Mouse (Mus musculus) heart, embryonic 12.5 days (tissue): ENCODE results near the gene Wbp2. TPM values are rescaled to one million over a fixed set of nuclear protein-coding genes. Genes with fewer than 3 reads are reported as not detected.
A peak's percentile ranks its signal among the peaks of the same experiment; 100 is the strongest.
"Not testable (repeated sequence)": the region's sequence is repeated elsewhere in the genome, so short reads cannot be mapped to it uniquely, and the experiment has no call there.

Experiments
- ATAC-seq: fragments of 200-750 bp; cut with Nextera tagmentation; 2 replicates; pipeline ENCODE4 v1.8.0; 2017; ENCODE audit warnings: moderate TSS enrichment, moderate library complexity; ENCODE audit not compliant: insufficient number of reproducible peaks, low FRiP score
- H3K27ac ChIP-seq: fragments of 300-500 bp; sonication (generic); 2 replicates; pipeline ENCODE4 v1.5.1; 2016; ENCODE audit warnings: mild to moderate bottlenecking, moderate library complexity; ENCODE audit not compliant: poor library complexity, severe bottlenecking
- H3K27me3 ChIP-seq: fragments of 300-500 bp; sonication (generic); replicated peaks from 2 replicates; pipeline ENCODE4 v1.6.1; 2016; ENCODE audit warnings: mild to moderate bottlenecking, moderate library complexity
- H3K36me3 ChIP-seq: fragments of 300-500 bp; sonication (generic); 2 replicates; pipeline ENCODE4 v1.6.1; 2016; ENCODE audit warnings: mild to moderate bottlenecking, moderate library complexity
- H3K4me1 ChIP-seq: fragments of 300-500 bp; sonication (generic); replicated peaks from 2 replicates; pipeline ENCODE4 v1.6.1; 2016; ENCODE audit warnings: mild to moderate bottlenecking
- H3K4me2 ChIP-seq: fragments of 300-500 bp; sonication (generic); 2 replicates; pipeline ENCODE4 v1.6.1; 2016; ENCODE audit warnings: mild to moderate bottlenecking, moderate library complexity
- H3K4me3 ChIP-seq: fragments of 300-500 bp; sonication (generic); 2 replicates; pipeline ENCODE4 v1.5.1; 2016; ENCODE audit warnings: mild to moderate bottlenecking
- H3K9ac ChIP-seq: fragments of 300-500 bp; sonication (generic); 2 replicates; pipeline ENCODE4 v1.6.1; 2016; ENCODE audit warnings: mild to moderate bottlenecking, moderate library complexity
- H3K9me3 ChIP-seq: fragments of 300-500 bp; sonication (generic); replicated peaks from 2 replicates; pipeline ENCODE4 v1.6.1; 2016; ENCODE audit warnings: mild to moderate bottlenecking, moderate library complexity
- WGBS: fragments of 180-500 bp; shearing (Covaris S2); methylation state at CpG from one replicate; pipeline ENCODE4 v1.1.7; 2016; 5-methylcytosine and 5-hydroxymethylcytosine counted together
- polyA plus RNA-seq: library from polyadenylated mRNA; unstranded; fragments of >200 nt; fragmentation: Nextera tagmentation; extraction: Ambion mirVana; gene quantifications from 2 replicates; pipeline ENCODE4 v1.2.1, GENCODE M21; 2016

The Wbp2 gene
- polyA plus RNA-seq, 1 experiment from 2014 or later: 137 TPM

DNA sequence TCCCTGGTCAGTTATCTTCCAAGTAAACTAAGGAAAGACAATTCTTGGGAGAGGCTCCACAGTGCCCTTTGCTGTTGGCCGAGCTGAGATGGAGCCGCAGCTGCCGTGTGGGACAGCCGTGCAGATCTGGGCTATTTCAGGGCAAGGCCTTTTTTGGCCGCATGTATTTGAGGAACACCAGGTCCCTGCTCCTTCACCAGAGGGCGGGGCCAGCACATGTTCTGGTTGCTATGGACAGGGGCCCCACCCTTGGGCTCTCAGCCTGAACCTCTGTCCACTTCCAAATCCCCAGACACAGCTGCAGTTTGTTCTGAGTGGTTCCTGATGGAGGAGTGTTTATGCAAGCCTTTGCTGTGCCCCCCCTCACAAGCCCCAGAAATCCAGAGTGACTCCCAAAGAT, 13.6 kb upstream of the Wbp2 start:
- Histone ChIP-seq H3K36me3 (peaks cover 1% of the 10 kb centered on the region), H3K4me1 (peaks cover 67% of the 10 kb centered on the region), H3K4me2 (no peak overlapping the region), H3K27ac (peak overlapping the region; percentile 94), H3K27me3 (no peaks in the 10 kb centered on the region), H3K9ac (no peak overlapping the region), H3K9me3 (peaks cover 6% of the 10 kb centered on the region), H3K4me3 (no peak overlapping the region)
- ATAC-seq: no peak
- 38% methylated on average over 6 of the region's 6 CpGs for WGBS

DNA sequence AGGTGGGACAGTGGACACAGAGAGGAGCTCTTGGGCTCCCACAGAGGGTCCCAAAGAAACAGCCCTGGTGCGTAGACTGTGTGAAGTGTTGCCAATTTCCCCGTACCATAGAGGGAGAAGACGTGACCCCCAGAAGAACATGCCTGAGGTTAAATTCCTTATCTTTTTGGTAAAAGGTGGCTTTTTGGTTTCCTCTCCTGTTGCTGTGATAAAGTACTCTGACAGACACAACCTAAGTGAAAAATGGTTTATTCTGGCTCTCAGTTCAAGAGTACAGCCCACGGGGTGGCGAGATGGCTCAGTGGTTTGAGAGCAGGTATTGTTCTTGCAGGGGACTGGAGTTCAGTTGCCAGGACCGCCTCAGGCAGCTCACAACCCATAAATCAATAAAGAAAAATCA, 12.7 kb upstream of the Wbp2 start:
- Histone ChIP-seq H3K4me2 (no peak overlapping the region), H3K4me3 (no peak overlapping the region), H3K9me3 (peaks cover 6% of the 10 kb centered on the region), H3K27ac (peak overlapping the region; percentile 94), H3K9ac (no peak overlapping the region), H3K36me3 (no peaks in the 10 kb centered on the region), H3K27me3 (no peaks in the 10 kb centered on the region), H3K4me1 (peaks cover 63% of the 10 kb centered on the region)
- 72% methylated on average over 6 of the region's 6 CpGs for WGBS
- ATAC-seq: no peak

DNA sequence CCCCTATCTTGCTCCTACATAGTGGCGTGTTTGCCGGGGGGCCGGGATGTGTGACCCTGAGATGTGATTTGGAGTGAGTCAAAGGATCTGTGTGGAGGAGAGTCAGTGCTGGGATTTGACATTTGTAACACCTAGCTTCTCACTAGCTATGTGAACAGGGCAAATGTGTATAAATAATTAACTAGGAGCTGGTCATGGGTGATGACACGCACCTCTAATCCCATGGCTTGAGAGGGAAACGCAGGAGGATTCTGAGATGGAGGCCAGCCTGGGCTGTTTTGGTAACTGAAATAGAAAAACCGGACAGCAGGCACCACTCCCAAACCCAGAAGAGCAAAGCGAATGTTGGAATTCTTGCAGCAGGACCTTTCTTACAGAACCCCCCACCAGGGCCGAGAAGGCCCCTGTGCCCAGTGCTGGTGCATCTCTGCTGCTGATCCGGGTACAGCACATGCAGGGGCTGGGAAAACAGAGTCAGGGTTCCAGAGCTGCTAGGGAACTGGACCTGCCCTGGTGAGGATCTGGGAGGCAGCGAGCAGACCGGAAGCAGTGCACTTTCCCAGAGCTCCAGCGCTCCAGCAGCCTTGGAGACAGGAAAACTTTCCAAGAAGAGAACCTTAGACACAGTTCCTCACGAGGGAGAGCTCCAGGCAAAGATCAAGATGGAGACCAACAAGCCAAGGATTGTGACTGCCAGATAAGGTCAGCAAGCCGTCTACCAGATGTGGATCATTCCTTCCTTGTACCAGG, 12.1 kb upstream of the Wbp2 start:
- peak overlapping the region; percentile 94 for H3K27ac ChIP-seq
- H3K27me3 ChIP-seq: no peaks in the 10 kb centered on the region
- 59% methylated on average over 14 of the region's 14 CpGs for WGBS
- H3K9ac ChIP-seq: peak overlapping the region; percentile 12
- no peak for ATAC-seq
- peaks cover 61% of the 10 kb centered on the region for H3K4me1 ChIP-seq
- peaks cover 6% of the 10 kb centered on the region for H3K9me3 ChIP-seq
- H3K4me2 ChIP-seq: no peak overlapping the region
- H3K36me3 ChIP-seq: no peaks in the 10 kb centered on the region
- H3K4me3 ChIP-seq: no peak overlapping the region

DNA sequence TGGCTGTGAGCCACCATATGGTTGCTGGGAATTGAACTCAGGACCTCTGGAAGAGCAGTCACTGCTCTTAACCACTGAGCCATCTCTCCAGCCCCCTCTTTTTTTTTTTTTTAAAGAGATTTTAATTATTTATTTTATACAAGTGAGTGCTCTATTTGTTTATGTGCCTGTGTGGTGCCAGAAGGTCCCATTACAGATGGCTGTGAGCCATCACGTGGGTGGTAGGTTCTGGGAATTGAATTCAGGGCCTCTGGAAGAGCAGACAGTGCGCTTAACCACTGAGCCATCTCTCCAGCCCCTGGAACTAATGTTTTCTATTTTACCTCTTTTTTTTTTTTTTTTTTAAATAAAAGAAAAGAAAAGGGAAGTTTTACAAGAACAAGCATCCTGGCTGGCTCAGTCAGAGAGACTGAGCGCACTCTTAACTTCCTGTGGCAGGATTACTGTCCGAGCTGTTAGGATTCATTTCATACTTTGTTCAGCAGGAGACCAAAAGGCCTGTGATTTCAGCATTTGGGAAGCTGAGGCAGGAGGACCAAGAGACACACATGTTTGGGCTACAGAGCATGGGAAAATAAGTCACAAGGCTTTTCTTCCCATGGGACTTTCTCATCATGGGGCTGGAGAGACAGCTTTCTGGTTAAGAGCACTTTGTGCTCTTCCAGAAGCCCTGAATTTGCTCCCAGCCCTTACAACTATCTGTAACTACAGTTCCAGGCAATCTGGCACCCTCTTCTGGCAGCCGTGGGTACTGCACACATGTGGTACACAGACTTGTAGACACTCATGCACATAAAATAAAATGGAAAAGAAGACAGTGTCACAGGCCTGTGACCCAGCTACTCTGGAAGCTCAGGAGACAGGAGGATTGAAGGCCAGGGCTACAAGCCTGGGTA, 9.7 kb upstream of the Wbp2 start:
- H3K4me2 ChIP-seq: no peak overlapping the region
- 84% methylated on average over 5 of the region's 5 CpGs for WGBS
- no peaks in the 10 kb centered on the region for H3K36me3 ChIP-seq
- no peak overlapping the region for H3K4me3 ChIP-seq
- no peaks in the 10 kb centered on the region for H3K27me3 ChIP-seq
- no peak overlapping the region for H3K9ac ChIP-seq
- no peak overlapping the region for H3K27ac ChIP-seq
- peaks cover 42% of the 10 kb centered on the region for H3K4me1 ChIP-seq
- H3K9me3 ChIP-seq: peaks cover 6% of the 10 kb centered on the region
- ATAC-seq: no peak

DNA sequence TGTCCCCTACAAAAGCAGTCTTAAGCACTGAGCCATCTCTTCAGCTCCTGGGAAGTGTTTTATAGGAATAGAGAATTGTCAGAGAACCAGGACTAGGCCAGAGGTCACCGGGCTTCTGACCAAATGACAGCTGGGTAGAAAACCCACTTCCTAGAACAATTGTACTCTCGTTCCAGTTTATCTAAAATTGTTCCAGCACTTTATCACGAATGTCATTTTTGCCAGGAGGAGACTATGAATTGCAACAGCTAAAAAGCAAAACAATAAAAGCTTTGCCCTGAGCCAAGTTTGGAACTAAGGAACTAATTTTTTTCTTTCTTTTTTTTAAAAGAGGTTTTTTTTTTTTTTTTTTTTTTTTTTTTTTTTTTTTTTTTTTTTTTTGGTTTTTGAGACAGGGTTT, 8.8 kb upstream of the Wbp2 start:
- Histone ChIP-seq H3K4me2 (no peak overlapping the region), H3K9me3 (peaks cover 6% of the 10 kb centered on the region), H3K27ac (peak overlapping the region; percentile 48; the same call in 1 of the 2 replicates), H3K4me3 (no peak overlapping the region), H3K36me3 (no peaks in the 10 kb centered on the region), H3K27me3 (no peaks in the 10 kb centered on the region), H3K9ac (no peak overlapping the region), H3K4me1 (peaks cover 34% of the 10 kb centered on the region)
- WGBS: 46% methylated on average over 3 of the region's 3 CpGs
- ATAC-seq: no peak

DNA sequence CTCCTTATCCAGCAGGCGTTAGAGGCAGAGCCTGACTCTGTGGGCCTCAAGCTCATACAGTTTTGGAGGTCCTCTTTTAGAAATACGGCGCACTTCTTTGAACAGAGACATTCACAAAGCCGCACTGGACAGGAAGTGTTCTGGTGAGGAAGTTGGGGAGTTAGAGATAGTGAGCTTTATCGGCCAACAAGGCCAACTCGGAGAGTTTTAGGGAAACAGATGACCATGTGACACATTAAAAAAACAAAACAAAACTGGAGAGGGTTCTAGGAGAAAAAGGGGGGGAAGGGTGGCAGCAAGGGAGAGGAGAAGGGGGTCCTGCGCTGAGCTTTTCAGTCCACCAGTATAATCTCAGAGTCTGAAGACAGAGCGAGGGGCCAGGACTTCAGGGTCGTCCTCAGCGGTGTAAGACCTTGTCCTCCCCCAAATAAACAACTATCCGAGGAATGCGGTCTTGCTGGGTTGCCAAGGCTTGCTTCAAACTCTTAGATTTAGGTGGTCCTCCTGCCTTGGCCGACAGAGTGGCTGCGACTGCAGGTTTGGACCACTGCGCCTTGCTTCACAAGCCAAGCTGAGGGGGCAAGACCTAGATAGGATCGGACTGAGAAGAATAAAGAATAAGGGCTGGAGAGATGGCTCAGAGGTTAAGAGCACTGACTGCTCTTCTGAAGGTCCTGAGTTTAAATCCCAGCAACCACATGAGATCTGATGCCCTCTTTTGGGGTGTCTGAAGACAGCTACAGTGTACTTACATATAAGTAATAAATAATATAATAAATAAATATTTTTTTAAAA, 7.2 kb upstream of the Wbp2 start:
- Histone ChIP-seq H3K27ac (peak overlapping the region; percentile 82), H3K36me3 (no peaks in the 10 kb centered on the region), H3K4me3 (no peak overlapping the region), H3K4me2 (peak overlapping the region; percentile 43), H3K4me1 (peaks cover 18% of the 10 kb centered on the region), H3K9me3 (peaks cover 6% of the 10 kb centered on the region), H3K9ac (0 out of 2 replicates have a peak overlapping the region, but pooled peaks have one; percentile 40), H3K27me3 (no peaks in the 10 kb centered on the region)
- peak; percentile 59 for ATAC-seq
- 22% methylated on average over 16 of the region's 16 CpGs for WGBS

DNA sequence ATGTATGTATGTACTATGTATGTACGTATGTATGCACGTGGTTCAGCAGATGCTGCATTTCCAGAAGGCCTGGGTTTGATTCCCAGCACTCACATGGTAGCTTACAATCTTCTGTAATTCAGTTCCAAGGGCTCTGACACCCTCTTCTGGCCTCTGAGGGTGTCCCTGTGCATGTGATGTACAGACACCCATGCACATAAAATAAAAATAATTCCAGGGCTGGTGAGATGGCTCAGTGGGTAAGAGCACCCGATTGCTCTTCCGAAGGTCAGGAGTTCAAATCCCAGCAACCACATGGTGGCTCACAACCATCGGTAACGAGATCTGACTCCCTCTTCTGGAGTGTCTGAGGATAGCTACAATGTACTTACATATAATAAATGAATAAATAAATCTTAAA, 6.2 kb upstream of the Wbp2 start:
- WGBS: 92% methylated on average over 6 of the region's 6 CpGs
- peaks cover 17% of the 10 kb centered on the region for H3K4me1 ChIP-seq
- 0 out of 2 replicates have a peak overlapping the region, but pooled peaks have one; percentile 25 for H3K27ac ChIP-seq
- H3K9me3 ChIP-seq, H3K36me3 ChIP-seq, H3K4me2 ChIP-seq, ATAC-seq, H3K4me3 ChIP-seq, H3K27me3 ChIP-seq, H3K9ac ChIP-seq: not testable (repeated sequence)

DNA sequence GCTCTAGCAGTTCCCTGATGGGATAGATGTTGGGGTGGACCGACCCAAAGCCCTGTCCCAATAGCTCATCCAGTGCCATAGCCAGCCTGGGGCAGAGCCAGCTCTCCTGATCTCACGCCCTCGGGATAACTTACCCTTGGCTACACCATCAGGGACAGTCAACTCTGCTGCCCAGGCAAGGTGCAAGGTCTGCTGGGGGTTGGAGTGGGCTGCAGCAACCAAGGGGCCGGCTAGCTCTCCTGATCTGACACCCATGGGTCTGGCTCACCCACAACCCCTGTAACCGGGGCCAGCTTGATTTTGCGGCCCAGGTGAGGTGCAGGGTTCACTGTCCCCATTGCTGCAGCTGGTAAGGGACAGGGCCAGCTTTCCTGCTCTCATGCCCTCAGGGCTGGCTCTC, 4.8 kb upstream of the Wbp2 start:
- Histone ChIP-seq H3K27me3 (no peaks in the 10 kb centered on the region), H3K4me3 (no peak overlapping the region), H3K4me1 (peaks cover 20% of the 10 kb centered on the region), H3K36me3 (no peaks in the 10 kb centered on the region), H3K4me2 (no peak overlapping the region), H3K9me3 (peaks cover 1% of the 10 kb centered on the region), H3K27ac (no peak overlapping the region), H3K9ac (peak overlapping the region; percentile 1; the same call in 1 of the 2 replicates)
- no peak for ATAC-seq
- 83% methylated on average over 6 of the region's 6 CpGs for WGBS

DNA sequence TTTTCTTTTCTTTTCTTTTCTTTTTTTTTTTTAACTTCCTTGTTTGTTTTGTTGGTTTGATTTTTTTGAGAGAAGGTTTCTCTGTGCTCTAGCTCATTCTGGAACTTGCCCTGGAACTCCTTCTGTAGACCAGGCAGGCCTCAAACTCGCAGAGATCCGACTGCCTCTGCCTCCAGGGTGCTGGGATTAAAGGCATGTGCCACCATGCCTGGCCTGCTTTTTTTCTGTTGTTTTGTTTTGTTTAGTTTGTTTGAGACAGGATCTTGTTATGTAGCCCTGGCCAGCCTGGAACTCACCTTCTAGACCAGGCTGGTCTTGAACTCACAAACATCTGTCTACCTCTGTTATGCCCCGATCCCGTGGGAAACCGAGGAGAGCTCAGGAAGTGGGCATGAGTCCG, 2.8 kb upstream of the Wbp2 start:
- H3K4me1 ChIP-seq: peaks cover 29% of the 10 kb centered on the region
- peaks cover 6% of the 10 kb centered on the region; the same call in 1 of the 2 replicates for H3K36me3 ChIP-seq
- 91% methylated on average over 6 of the region's 6 CpGs for WGBS
- no peak for ATAC-seq
- H3K9ac ChIP-seq: no peak overlapping the region
- no peaks in the 10 kb centered on the region for H3K9me3 ChIP-seq
- no peak overlapping the region for H3K27ac ChIP-seq
- H3K4me2 ChIP-seq: no peak overlapping the region
- no peaks in the 10 kb centered on the region for H3K27me3 ChIP-seq
- no peak overlapping the region for H3K4me3 ChIP-seq

DNA sequence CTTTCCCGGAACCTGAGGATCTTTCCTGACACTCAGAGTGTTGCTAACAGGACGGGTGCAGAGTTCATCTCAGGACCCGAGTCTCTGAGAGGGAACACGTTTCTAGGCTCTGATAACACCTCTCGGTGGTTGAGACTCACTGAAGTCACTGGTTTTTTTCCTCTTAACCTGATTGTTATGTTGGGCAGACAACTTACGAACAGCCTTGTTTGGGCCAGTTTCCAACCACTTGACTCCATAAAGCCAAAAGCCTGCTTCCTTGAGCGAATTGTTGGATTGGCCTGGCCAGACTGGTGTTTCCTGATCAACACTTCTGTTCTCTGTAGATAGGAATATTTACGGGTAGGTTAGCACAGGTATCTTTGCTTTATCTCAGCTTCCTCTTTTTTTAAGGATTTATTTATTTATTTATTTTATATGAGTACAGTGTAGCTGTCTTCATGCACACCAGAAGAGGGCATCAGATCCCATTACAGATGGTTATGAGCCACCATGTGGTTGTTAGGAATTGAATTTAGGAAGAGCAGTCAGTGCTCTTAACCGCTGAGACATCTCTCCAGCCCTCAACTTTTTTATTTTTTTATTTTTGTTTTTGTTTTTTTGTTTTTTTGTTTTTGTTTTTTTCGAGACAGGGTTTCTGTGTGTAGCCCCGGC, 2.1 kb upstream of the Wbp2 start:
- ATAC-seq: no peak
- Histone ChIP-seq H3K27ac (no peak overlapping the region), H3K4me3 (no peak overlapping the region), H3K4me1 (peaks cover 25% of the 10 kb centered on the region), H3K27me3 (no peaks in the 10 kb centered on the region), H3K36me3 (peaks cover 11% of the 10 kb centered on the region), H3K9me3 (no peaks in the 10 kb centered on the region), H3K9ac (no peak overlapping the region), H3K4me2 (no peak overlapping the region)
- WGBS: 55% methylated on average over 11 of the region's 11 CpGs
